Mouse (Mus musculus) liver, embryonic 14.5 days (tissue): ENCODE data around the gene Fat2.

Source experiments
- CTCF ChIP-seq: IDR thresholded peaks from 2 replicates; pipeline ENCODE4 v1.5.1; 2016; ENCODE audit warnings: antibody characterized with exemption, low read depth, control low read depth
- EP300 ChIP-seq: IDR thresholded peaks from 2 replicates; pipeline ENCODE4 v1.6.1; 2016; ENCODE audit warnings: antibody characterized with exemption, low read depth

DNA sequence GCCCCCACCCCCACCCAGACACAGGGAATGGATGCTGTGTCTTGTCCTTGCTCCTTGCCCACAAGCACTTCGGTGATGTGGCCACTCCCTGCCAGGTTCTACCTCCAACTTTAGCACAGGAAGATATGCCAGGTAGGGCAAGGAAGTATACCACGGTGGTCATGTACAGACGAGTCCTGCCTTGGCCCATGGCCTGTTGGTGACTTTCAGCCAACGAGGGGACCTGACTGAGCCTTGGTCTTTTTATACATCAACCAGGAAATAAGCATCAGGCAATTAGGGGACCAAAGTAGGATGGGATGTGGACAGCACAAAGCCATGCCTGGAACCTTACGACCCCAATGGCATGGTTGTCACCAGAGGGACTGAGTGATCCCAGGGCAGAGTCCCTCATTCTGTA, 9.3 kb downstream of the Fat2 start:
- TF ChIP-seq CTCF (no peak), EP300 (no peak)
